Mouse (Mus musculus) brown adipose tissue, adult 24 weeks (tissue): ENCODE measurements around the gene Maip1. TPM values are rescaled to one million over a fixed set of nuclear protein-coding genes. Genes with fewer than 3 reads are reported as not detected.
A peak's percentile ranks its signal among the peaks of the same experiment; 100 is the strongest.

Experiments
- H3K27ac ChIP-seq: fragments of 200-500 bp; replicated peaks from 2 replicates; pipeline ENCODE4 v1.5.1; 2012; ENCODE audit warnings: low read depth, mild to moderate bottlenecking, low read length
- H3K4me1 ChIP-seq: fragments of 200-500 bp; 2 replicates; pipeline ENCODE4 v1.6.1; 2012; ENCODE audit warnings: low read length, mixed read lengths; ENCODE audit not compliant: control insufficient read depth, insufficient read depth, insufficient read length
- H3K4me3 ChIP-seq: fragments of 200-500 bp; 2 replicates; pipeline ENCODE4 v1.5.1; 2012; ENCODE audit warnings: low read depth, mild to moderate bottlenecking, low read length, moderate library complexity; ENCODE audit not compliant: insufficient read depth
- polyA plus RNA-seq: library from polyadenylated mRNA; stranded (reverse); fragments of >200 nt; gene quantifications from 2 replicates; pipeline ENCODE4 v1.2.4, GENCODE M21; 2012; ENCODE audit not compliant: missing spikeins, insufficient read depth, insufficient read length

Maip1 gene
- polyA plus RNA-seq, 1 experiment, result 16.7 TPM

DNA sequence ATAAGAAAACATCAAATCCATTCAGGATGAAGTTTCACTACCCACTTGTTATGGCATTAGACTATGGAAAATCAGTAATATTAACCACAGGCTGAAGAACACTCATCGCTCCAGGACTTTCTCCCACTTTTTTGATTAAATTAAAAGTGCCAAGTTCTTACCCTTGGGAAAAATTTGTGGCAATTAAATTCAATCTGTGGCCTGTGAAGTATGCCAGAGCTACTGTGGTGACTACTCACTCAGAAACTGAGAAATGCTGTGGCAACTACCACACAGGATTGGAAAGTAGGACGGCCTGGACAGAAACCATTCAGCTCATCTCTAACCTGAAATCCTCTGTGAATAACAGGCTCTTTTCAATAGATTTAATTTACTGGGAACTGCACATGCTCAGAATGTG lies 5.8 kb upstream of the Maip1 start:
- H3K4me1 ChIP-seq, result no peaks in the 10 kb centered on the region
- no peak overlapping the region for H3K4me3 ChIP-seq
- no peak overlapping the region for H3K27ac ChIP-seq

DNA sequence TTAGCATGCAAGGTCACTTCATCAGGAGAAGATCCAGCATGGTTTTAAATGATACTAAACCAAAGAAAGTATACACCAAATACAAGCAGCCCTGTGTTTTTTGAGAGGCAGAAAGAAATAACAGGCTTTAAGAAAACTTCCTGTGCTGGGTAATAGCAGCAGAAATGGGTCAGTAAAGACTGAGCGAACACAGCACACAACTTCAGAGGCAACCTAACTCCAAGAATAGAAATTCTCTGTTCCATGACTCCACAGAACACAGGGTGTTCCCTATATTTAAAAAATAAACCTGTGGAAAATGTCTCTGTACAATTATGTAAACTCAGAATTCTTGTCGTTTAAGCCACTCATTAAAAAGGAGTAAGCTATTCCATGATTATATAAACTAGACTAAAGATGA lies 5.3 kb upstream of the Maip1 start:
- H3K4me3 ChIP-seq, result no peak overlapping the region
- H3K27ac ChIP-seq, result no peak overlapping the region
- H3K4me1 ChIP-seq, result no peaks in the 10 kb centered on the region

DNA sequence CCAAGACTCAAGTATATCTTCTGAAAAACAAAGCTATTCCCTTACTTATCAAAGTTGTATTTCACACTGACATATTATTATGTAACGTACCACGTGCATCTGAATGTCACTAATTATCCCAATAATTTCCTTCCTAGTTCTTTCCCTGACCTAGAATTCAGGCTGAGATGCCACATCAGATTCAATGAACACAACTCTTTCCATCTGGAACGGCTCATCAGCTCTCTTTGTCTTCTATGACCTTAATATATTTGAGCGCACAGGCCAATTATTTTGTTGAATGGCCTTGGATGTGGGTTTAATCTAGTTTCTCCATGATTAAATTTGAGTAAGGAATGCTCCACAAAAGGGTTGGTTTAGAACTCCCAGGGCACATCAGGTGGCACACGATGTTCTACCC lies 4.0 kb upstream of the Maip1 start:
- no peak overlapping the region for H3K4me3 ChIP-seq
- no peaks in the 10 kb centered on the region for H3K4me1 ChIP-seq
- H3K27ac ChIP-seq, result no peak overlapping the region

DNA sequence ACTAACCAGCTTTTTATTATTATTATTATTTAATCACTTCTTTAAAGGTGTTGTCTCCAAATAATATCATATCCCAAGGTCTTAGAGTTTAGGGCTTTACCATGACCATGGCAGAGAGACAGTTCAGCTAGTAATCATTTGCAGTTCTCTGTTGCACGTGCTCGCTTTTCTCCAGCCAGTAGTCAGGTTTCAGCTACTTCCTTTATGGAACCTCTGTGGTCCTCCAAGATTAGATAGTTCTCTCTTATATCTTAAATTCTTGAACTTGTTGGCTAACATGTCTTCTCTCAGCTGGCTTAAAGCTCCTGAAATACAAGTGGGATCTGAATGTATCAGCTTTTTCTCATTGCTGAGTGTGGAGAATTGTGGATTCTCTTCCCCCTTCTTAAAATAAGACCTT lies 2.9 kb downstream of the Maip1 start:
- H3K4me3 ChIP-seq, result no peak overlapping the region
- no peak overlapping the region for H3K27ac ChIP-seq
- H3K4me1 ChIP-seq, result 0 out of 2 replicates have a peak, but pooled peaks cover 2% of the 10 kb centered on the region

DNA sequence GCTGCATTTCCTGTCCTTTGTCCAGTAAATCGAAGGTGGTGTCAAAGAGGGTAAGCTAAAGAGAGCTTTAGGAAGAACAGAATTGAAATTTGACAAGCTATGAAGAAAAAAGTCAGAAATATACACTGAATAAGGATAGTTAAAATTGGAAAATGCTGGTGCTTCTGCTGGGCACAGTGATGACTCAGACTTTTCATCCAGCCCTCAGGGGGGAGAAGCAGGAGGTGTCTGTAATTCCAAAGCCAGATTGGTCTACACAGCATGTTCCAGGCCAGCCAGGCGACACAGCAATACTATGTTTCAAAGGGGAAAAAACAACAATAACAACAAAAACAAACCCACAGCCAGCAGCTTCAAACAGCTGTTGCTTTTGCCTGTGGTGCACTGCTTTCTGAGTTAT lies 7.3 kb downstream of the Maip1 start:
- Histone ChIP-seq H3K4me3 (no peak overlapping the region), H3K4me1 (0 out of 2 replicates have a peak, but pooled peaks cover 2% of the 10 kb centered on the region), H3K27ac (no peak overlapping the region)

DNA sequence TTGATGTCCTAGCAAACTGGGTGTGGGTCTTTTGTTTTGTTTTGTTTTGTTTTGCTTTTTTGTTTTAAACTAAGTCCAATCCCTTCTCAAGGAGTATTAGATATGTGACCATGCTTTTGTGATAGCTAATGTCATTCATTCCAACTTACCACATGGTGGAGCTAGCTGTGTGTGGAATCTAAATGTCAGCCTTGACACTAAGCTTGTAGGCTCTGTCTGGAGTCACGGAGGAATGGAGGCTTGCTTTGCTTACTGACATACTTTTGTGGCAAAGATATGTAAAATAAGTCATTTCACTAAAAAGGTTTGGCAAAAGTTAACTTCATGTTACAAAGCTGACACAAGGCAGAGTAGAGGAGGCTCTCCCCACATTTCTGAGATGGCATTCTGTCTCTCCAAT lies 17.6 kb downstream of the Maip1 start:
- Histone ChIP-seq H3K4me1 (no peaks in the 10 kb centered on the region), H3K4me3 (no peak overlapping the region), H3K27ac (no peak overlapping the region)

DNA sequence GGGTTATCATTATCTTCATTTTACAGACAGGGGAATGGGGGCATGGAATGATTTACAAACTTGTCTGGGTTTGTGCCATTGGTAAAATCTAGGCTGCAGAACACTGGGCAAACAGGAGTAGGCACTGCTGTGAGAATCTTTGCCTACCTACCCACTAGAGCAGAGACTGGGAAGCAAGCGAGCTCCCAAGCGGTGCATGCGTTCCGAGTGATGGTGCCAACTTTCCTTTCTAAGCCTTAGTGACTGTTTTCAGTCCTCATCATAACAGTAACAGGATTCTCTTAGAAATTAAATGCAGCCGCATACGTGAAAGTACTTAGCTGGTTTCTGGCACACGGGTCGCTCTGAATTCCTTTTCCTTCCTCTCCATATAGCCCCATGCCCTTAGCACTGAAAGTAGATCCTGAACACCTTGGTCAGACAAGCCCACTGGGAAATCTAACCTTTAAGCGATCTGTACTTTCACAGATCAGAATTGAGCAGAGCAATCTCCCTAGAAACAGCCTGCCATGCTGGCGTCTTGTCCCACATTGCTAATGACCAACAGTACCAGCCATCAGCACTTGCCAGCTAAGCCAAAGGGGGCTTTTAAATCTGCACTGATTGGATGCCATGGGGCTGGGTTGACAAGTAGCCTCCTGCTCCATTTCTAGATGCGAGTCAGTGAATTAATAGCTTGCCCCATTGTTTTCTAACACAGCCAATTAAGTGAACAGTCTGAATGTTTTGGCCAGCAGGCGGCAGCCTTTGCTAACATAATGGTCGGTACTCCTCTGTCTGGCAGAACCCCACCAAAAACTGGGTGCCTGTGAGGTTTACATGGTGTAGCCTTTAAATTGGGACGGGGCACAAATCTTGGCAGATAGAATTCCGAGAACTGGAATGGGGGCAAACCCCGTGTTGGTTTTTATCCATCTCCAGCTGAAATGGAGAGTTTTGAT lies 22.5 kb downstream of the Maip1 start:
- Histone ChIP-seq H3K27ac (no peak overlapping the region), H3K4me1 (no peaks in the 10 kb centered on the region), H3K4me3 (no peak overlapping the region)

DNA sequence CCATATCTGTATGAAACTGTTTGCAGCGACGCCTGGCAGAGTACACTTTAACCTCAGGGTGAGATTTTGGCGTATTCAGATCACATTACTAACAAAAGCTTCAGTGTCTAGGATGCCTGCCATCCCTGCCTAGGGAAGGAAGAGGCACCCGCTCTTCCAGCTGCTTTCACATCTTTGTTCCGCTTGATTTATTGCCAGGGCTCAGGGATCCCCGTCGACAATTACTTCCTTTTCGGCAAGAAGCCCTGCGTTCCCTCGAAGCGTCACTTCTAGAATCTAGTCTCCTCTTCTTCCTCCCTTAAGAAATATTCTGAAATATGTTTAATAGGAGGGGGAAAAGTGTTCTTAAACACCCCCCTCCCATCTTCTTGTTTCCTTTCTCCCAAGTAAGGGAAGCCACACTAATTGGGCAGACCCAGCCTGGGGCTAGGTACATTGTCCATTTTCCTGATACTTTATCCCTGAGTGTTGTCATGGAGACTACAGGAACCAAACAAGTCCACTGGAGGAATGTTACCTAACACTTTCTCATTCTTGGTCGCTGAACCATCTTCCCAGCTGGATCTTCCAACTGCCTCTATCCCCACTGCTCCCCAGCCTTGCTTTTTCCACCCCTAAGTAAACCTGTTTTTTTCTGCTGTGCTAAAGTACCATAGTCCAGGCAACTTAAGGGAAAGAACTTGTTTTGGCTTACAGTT lies 23.8 kb downstream of the Maip1 start:
- peak overlapping the region; percentile 18; the same call in 1 of the 2 replicates for H3K4me3 ChIP-seq
- H3K4me1 ChIP-seq, result no peaks in the 10 kb centered on the region
- no peak overlapping the region for H3K27ac ChIP-seq

DNA sequence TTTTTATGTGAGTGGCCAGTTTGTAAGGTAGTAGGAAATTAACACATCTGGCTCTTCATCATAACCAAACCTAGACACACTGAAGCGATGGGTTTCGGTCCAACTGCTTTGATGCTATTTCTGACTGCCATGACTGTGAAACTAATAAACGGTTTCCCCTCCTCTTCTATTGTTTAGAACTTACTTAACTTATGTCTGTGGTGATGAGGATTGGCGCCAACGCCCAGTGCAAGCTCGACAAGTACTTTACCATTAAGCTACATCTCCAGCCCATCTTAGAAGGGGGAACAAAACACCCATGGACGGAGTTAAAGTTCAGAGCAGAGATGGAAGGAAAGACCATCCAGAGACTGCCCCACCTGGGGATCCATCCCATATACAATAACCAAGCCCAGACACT lies 27.0 kb downstream of the Maip1 start:
- Histone ChIP-seq H3K4me3 (no peak overlapping the region), H3K4me1 (peaks cover 5% of the 10 kb centered on the region; the same call in 1 of the 2 replicates), H3K27ac (no peak overlapping the region)

DNA sequence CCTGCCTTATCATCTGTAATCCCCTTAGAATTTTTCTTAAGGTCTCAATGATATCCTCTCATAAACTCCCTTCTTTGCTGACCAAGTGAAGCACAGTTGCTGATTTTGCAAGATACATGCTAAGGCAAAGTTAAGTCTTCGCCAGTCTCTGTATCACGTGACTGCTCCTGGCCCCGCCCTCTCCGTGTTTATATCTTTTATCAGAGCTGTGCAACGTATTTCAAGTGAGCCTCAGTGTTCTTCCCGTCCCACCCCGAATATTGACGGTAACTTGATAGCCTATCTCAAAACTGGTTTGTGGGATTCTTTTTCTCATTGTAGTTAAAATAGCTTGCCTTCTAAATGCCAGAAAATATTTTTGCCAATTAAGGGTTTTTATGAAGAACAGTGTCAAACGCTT lies 30.3 kb downstream of the Maip1 start:
- Histone ChIP-seq H3K27ac (no peak overlapping the region), H3K4me1 (peaks cover 5% of the 10 kb centered on the region; the same call in 1 of the 2 replicates), H3K4me3 (peak overlapping the region; percentile 45)

DNA sequence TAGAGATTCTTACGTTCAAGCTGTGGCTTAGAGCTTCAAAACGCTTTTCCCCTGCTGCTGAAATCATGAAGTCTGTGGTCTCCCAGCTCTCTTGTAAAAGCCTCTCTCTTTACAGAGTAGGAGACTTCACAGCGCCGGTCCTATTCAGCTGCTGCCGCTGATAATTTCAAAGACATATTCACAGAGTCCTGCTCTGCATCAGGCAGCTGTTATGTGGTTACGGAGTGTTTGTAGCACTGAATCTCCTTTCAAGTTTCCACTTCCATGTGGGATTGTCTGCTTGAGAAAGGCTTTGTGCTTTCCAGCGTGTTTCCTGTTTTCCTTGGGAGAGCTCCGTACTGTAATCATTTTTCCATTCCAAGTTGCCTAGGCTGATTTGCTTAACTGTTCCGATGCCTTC lies 30.8 kb downstream of the Maip1 start:
- H3K4me3 ChIP-seq, result peak overlapping the region; percentile 45
- peak overlapping the region; percentile 19; the same call in 1 of the 2 replicates for H3K27ac ChIP-seq
- H3K4me1 ChIP-seq, result peaks cover 5% of the 10 kb centered on the region; the same call in 1 of the 2 replicates

DNA sequence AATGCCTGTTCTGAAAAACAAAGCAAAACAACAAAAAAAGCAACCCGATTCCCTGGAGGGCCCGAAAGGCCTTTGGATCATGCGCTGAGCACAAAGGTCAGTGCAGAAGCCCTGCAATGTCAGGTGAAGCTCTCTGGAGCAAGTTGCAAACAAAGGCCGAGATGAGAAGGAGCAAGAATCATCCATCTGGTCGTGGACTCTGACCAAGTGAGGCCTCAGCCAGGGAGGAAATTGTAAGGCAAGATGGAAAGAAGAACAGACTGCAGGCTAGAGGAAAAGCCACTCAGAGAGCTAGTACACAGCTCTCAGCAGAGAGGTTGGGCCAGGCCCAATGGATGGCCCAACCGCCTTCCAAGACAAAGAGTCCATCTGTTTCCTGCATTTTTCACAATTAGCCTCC lies 32.9 kb downstream of the Maip1 start:
- Histone ChIP-seq H3K4me3 (no peak overlapping the region), H3K27ac (0 out of 2 replicates have a peak overlapping the region, but pooled peaks have one; percentile 2), H3K4me1 (peaks cover 5% of the 10 kb centered on the region; the same call in 1 of the 2 replicates)

DNA sequence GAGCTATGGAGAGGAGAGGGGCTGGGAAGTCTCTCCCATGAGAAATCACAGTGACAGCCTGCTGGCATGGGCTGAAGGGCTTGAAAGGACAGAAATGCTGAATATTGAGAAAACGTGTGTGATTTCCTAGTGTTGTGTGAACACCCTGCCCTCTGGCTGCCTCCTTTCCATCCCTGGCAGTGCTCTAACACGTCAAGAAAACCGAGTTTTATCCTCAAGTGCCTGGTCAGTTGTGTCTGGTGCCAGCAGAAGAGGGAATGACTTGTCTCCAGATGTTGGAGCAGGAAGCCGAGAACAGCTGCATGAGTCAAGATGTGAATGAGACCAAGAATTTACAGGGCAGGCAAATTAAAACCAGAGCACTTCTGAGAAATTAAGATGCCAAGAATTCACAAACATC lies 34.6 kb downstream of the Maip1 start:
- no peak overlapping the region for H3K27ac ChIP-seq
- H3K4me3 ChIP-seq, result no peak overlapping the region
- peaks cover 5% of the 10 kb centered on the region; the same call in 1 of the 2 replicates for H3K4me1 ChIP-seq

DNA sequence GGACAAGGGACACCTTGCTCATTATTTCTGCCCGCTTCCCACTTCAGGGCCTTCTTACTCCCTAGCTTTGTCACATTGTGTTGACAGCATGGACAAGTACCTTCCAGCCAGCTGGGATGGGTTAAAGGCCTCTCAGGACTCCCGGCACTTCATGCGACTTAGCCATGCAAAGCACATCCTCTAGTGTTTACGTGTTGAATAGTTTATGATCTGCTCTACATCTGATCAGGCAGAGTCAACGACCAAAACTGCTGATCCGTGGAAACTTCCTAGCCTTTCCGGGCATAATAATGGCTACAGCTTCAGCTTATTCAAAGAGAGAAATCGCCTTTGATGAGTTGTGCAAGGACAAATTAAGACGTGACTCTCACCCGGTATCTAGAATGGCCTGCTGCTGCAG lies 39.6 kb downstream of the Maip1 start:
- H3K27ac ChIP-seq, result no peak overlapping the region
- H3K4me1 ChIP-seq, result no peaks in the 10 kb centered on the region
- H3K4me3 ChIP-seq, result no peak overlapping the region

DNA sequence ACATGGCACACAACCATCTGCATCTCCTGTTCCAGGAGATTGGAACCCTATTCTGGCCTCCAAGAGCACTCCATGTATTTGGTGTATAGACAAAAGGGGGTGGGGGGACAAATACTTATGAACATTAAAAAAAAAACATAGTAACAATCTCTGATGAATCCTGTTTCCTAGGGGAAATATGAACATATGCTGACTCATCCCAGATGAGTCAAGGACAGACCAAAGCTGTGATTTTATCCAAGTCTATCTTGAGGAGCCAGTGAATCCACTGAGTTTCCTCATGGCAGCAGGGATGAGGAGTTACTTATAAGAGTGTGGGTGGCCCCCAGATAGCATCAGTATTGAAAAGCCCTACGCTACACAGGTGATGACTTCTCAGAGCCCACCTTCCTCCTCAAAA lies 44.1 kb downstream of the Maip1 start:
- Histone ChIP-seq H3K27ac (no peak overlapping the region), H3K4me1 (no peaks in the 10 kb centered on the region), H3K4me3 (no peak overlapping the region)
